Mouse (Mus musculus) liver, adult (tissue): ENCODE results near the gene Slc11a2.

Experiments used
- GATA4 ChIP-seq: IDR thresholded peaks from 2 replicates; pipeline ENCODE4 v1.6.1; 2014; ENCODE audit warnings: mild to moderate bottlenecking, low read length; ENCODE audit not compliant: insufficient replicate concordance

The Slc11a2 gene

GRCm38 (mm10) chr15:100401811-100402210 lies 23.1 kb downstream of the Slc11a2 start:
- TF ChIP-seq GATA4, result no peak

DNA sequence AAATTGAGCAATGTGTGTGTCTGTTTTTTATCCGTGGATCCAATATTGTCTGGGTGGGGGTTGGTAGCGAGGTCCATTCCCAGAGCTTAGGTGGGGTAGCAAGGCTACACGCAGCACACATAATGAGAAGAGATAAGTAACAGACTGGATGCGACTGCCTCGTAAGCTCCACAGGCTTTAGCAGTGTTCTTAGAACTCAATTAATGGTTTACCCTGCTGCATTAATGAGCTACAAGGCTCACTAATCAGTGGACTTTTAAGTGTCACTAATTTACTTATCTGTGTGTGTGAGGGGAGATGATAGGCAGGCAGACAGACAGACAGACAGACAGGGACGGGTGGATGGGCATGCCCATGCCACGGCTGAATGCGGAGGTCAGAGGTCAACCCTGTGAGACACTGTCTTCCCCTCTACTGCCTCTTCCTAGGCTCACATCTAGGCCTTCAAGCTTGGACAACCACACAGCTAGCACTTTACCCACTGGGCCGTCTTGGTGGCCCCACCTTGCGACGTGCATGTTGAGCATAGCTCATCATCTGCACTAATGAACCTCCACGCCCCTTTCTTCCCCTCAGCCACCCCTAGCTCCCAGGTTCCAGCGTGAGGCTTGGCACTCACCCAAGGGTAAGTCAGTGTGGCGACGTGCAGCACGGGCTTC lies 24.2 kb downstream of the Slc11a2 start:
- no peak for TF ChIP-seq GATA4

GRCm38 (mm10) chr15:100395561-100395960 lies 29.3 kb downstream of the Slc11a2 start:
- no peak for TF ChIP-seq GATA4

DNA sequence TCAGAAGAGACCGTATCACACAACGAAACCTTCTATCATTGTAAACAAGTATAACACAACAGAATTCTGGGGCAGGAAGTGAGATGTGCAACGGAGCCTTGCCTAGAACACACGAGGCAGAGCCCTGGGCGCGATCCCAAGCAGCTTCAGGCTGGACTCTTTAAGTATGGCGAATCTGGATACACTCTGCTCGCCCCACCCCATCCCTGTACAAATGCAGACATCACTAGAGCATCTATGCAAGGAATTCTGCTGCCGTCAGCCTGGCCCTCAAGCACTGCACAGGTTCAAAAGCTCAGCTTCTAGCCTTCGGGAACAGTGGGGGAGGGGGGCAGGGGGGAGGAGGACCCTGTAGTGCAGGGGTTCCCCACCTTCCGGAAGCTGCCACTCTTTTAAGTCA lies 31.9 kb downstream of the Slc11a2 start:
- TF ChIP-seq GATA4, result no peak

- no peak for TF ChIP-seq GATA4
Measured at GRCm38 (mm10) chr15:100391599-100391998, 33.3 kb downstream of the Slc11a2 start.

DNA sequence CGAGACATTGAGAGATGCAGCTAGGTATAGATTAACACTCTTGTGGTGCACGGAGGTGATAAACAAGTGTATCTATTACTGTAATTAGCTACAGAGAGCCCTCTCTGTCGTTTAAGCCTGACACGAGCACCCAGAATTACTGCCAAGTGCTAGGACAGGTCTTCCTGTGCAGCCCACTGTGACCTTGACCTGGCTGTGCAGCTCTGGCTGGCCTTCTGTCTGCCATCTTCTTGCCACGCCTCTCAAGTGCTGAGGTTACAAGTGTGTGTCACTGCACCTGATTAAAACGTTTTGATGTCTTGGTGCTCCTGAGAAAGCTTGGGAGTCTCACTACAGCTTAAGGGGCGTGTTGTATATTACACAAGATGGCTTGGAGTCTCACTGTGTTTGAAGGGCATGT lies 33.8 kb downstream of the Slc11a2 start:
- TF ChIP-seq GATA4, result no peak

- no peak for TF ChIP-seq GATA4
Measured at GRCm38 (mm10) chr15:100388886-100389285, 36.0 kb downstream of the Slc11a2 start.

GRCm38 (mm10) chr15:100388224-100388835 lies 36.5 kb downstream of the Slc11a2 start:
- no peak for TF ChIP-seq GATA4

DNA sequence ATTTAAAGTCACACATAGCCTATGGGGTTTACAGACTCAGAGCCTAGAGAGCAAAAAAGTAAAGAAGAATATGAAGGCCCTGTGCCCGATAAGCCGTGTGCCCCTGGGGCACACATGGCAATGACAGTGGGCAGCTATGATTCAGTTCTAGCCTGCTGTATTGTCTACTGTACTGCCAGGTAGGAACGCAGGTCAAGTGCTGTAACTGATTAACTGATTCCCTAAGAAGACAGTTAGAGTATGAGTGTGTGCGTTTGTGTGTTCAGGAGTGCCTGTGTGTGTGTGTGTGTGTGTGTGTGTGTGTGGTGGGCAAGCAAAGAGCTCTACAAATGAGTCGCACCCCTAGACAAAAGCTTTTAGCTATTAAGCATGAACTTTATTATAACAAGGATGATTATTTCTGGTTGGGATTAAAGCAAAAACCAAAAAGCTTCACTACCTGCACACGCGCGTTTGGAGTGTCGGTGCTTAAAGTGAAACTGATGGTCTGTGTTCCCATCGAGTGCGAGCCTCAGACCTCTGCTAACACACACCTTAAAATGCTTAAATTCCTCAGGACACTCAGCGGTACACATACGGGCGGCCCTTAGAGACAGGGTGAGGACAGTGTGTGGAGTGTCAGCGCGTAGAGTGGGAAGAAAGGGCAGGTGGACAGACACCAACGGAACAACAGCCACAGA lies 37.2 kb downstream of the Slc11a2 start:
- no peak for TF ChIP-seq GATA4

- TF ChIP-seq GATA4, result no peak
Measured at GRCm38 (mm10) chr15:100385705-100386104, 39.2 kb downstream of the Slc11a2 start.

DNA sequence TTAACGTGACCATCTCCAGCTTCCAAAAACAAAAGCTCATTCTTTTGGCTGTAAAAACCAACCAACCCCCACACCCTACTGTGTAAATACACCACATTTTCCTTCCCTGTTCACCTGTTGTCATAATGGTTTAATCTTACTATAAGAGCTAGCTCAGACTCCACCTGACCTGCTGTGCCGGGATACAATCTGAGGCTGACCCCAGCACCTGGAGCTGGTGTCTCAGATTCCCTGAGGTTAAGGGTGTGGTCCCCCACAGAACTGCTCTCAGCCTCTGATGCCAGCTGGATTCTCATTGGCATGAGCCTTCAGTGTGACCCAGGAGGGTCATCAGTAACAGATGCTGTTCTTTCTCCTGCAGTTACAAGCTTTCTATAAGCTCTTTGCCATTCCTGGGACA lies 44.8 kb downstream of the Slc11a2 start:
- TF ChIP-seq GATA4, result no peak

DNA sequence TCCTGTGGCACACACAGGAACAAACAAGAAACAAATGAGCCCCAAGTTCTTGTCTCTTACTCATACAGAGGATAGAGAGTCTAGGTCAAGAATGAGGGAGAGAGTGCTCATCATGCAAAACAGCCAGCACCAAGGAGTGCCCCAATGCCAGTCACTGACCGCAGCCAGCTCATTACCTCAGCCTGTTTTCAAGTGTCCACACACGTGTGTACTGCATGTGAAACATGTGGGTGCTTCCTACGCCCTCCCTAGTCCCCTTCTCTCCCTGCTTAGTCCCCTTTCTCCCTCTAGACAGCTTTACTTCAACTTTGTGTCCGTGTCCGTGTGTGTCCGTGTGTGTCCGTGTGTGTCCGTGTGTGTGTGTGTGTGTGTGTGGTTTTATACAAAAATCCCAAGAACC lies 45.2 kb downstream of the Slc11a2 start:
- no peak for TF ChIP-seq GATA4

- TF ChIP-seq GATA4, result no peak
Measured at GRCm38 (mm10) chr15:100375066-100375465, 49.8 kb downstream of the Slc11a2 start.

- no peak for TF ChIP-seq GATA4
Measured at GRCm38 (mm10) chr15:100367119-100367518, 57.8 kb downstream of the Slc11a2 start.

- TF ChIP-seq GATA4, result no peak
Measured at GRCm38 (mm10) chr15:100364242-100364641, 60.6 kb downstream of the Slc11a2 start, which contains the start of gene Higd1c. TSS of gene Higd1c (plus strand) at chr15:100364542.

DNA sequence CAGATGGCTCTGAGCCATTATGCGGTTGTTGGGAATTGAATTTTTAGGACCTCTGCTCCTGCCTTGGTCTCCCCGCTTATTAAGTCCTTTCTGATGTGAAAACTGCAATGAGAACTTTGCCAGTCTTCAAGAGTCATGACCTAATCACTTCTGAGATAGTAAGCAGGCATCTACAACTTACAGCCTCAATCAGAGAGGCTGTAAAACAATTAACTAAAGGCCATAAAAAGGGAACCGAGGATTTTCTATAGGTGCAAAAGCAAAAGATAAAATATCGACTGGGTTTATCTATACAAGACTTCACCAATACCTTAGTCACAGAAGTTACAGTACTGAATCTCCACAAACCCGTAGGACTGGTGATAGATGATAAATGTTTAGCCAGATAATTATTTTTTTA lies 69.0 kb downstream of the Slc11a2 start:
- TF ChIP-seq GATA4, result no peak
